Mouse (Mus musculus) hindbrain, postnatal 0 days (tissue): Measurements from ENCODE around the gene Fanci. TPM values are rescaled to one million over a fixed set of nuclear protein-coding genes. Genes with fewer than 3 reads are reported as not detected.

ENCODE experiments used
- ATAC-seq: fragments of 200-750 bp; cut with Nextera tagmentation; 2 replicates; pipeline ENCODE4 v1.8.0; 2017; ENCODE audit warnings: mild to moderate bottlenecking, moderate TSS enrichment, moderate library complexity
- DNase-seq: peaks from one replicate; pipeline ENCODE4 v3.0.0-alpha.2; 2015; ENCODE audit warnings: low spot score
- H3K27ac ChIP-seq: fragments of 300-500 bp; sonication (generic); 2 replicates; pipeline ENCODE4 v1.5.1; 2014; ENCODE audit warnings: mild to moderate bottlenecking
- H3K27me3 ChIP-seq: fragments of 300-500 bp; sonication (generic); 2 replicates; pipeline ENCODE4 v1.6.1; 2014; ENCODE audit warnings: low read length, mixed read lengths; ENCODE audit not compliant: insufficient read depth
- H3K36me3 ChIP-seq: fragments of 300-500 bp; sonication (generic); 2 replicates; pipeline ENCODE4 v1.6.1; 2014; ENCODE audit warnings: low read length, mixed read lengths; ENCODE audit not compliant: insufficient read depth
- H3K4me1 ChIP-seq: fragments of 300-500 bp; sonication (generic); 2 replicates; pipeline ENCODE4 v1.6.1; 2014; ENCODE audit warnings: antibody characterized with exemption, low read length, mixed read lengths; ENCODE audit not compliant: insufficient read depth
- H3K4me2 ChIP-seq: fragments of 300-500 bp; sonication (generic); 2 replicates; pipeline ENCODE4 v1.6.1; 2014; ENCODE audit warnings: low read depth, mild to moderate bottlenecking, low read length, moderate library complexity, mixed read lengths
- H3K4me3 ChIP-seq: fragments of 300-500 bp; sonication (generic); 2 replicates; pipeline ENCODE4 v1.5.1; 2014; ENCODE audit warnings: low read length
- H3K9ac ChIP-seq: fragments of 300-500 bp; sonication (generic); replicated peaks from 2 replicates; pipeline ENCODE4 v1.6.1; 2014; ENCODE audit warnings: mild to moderate bottlenecking, low read length, moderate library complexity, mixed read lengths
- H3K9me3 ChIP-seq: fragments of 300-500 bp; sonication (generic); 2 replicates; pipeline ENCODE4 v1.6.1; 2016; ENCODE audit warnings: low read length, mixed read lengths
- CTCF ChIP-seq: IDR thresholded peaks from 2 replicates; pipeline ENCODE4 v1.5.1; 2016; ENCODE audit warnings: antibody characterized with exemption, control low read depth, low read depth
- WGBS: fragments of 180-500 bp; shearing (Covaris S2); extraction: QIAGEN DNeasy Blood & Tissue Kit; methylation state at CpG from one replicate; pipeline ENCODE4 v1.1.7; 2014; 5-methylcytosine and 5-hydroxymethylcytosine counted together
- polyA plus RNA-seq: library from polyadenylated mRNA; unstranded; fragments of >200 nt; fragmentation: Nextera tagmentation; extraction: Ambion mirVana; gene quantifications from 2 replicates; pipeline ENCODE4 v1.2.1, GENCODE M21; 2015
- total RNA-seq: library from RNA; depleted of rRNA; stranded (reverse); fragments of >200 nt; gene quantifications from 2 replicates; pipeline ENCODE4 v1.2.3, GENCODE M21; 2014

Fanci gene
- total and polyA plus RNA-seq, 2 experiments from 2014 or later = 2.4 to 2.9 TPM

DNA sequence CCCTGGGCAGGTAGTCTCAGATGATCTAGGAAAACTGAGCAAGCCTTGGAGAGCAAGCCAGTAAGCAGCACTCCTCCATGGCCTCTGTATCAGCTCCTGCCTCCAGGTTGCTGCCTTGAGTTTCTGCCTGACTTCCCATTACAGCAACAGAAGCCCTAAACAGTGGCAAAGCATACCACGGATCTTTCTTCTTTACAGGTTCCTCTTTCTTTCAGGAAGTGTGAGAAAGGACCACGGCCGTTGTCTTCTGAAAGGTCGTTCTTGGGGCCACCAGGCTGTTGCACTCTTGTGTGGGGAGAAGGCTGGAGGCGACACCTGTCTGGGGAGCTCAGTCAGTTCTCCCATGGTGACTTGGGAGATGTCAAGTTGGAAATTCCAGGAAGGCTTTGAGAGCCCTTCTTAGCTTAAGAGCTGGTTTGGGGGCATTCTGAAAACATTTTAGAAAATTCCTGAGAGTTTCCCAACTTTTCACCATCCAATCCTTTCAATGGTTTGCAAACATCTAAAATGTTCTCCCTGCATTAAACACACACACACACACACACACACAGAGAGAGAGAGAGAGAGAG is 83.2 kb downstream of the Fanci start:
- H3K36me3 ChIP-seq = no peaks in the 10 kb centered on the region
- no peak for TF ChIP-seq CTCF
- H3K4me2 ChIP-seq = no peak overlapping the region
- no peaks in the 10 kb centered on the region for H3K9me3 ChIP-seq
- 82% methylated on average over 5 of the region's 5 CpGs for WGBS
- no peak overlapping the region for H3K9ac ChIP-seq
- H3K27ac ChIP-seq = no peak overlapping the region
- H3K27me3 ChIP-seq = no peaks in the 10 kb centered on the region
- no peaks in the 10 kb centered on the region for H3K4me1 ChIP-seq
- no peak for DNase-seq
- ATAC-seq = no peak
- H3K4me3 ChIP-seq = no peak overlapping the region

DNA sequence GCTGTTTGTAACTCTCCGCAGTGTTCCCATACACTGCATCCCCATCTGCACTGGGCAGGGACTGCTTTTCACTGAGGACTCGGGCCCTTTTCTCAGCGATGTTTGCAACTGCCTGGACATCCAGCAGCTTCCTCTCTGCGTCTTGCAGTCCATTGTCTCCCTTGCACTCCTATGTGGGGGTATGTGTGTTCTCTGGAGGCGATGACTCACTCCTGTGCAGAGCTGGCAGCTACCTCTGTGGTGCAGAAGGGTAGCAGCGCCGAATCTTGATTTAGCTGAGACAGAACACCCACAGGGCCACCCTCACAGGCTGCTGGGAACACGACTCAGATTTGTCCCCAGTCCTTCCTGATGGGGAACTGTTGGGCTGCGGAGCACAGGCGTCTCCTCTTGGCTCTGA is 94.8 kb downstream of the Fanci start:
- DNase-seq (no peak), ATAC-seq (no peak)
- H3K27me3 ChIP-seq = no peaks in the 10 kb centered on the region
- TF ChIP-seq CTCF = no peak
- no peak overlapping the region for H3K27ac ChIP-seq
- H3K9ac ChIP-seq = no peak overlapping the region
- H3K4me3 ChIP-seq = no peak overlapping the region
- H3K4me2 ChIP-seq = no peak overlapping the region
- no peaks in the 10 kb centered on the region for H3K36me3 ChIP-seq
- no peaks in the 10 kb centered on the region for H3K9me3 ChIP-seq
- WGBS = 53% methylated on average over 10 of the region's 10 CpGs
- H3K4me1 ChIP-seq = no peaks in the 10 kb centered on the region

DNA sequence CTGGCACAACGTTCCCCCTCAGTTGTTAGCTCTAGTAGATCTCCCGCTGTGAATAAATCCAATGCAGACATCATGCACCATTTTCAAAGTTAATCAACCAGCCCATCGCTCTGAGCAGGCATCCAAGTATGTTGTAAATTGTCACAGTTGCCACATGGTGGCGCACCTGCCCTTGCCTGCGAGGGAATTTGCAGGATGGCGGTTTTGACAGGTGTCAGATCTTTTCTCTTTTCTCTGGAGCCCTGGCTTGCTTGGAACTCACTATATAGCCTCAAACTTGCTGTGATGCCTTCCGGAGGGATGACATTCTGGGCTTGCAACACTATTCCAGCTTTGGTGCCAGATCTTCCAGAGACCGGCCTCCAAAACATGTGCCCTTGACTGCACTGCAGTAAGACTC is 102.2 kb downstream of the Fanci start:
- peak; percentile 97 for TF ChIP-seq CTCF
- H3K4me1 ChIP-seq = peaks cover 3% of the 10 kb centered on the region; the same call in 1 of the 2 replicates
- no peak overlapping the region for H3K9ac ChIP-seq
- H3K4me2 ChIP-seq = no peak overlapping the region
- no peaks in the 10 kb centered on the region for H3K36me3 ChIP-seq
- H3K27me3 ChIP-seq = no peaks in the 10 kb centered on the region
- ATAC-seq (0 out of 2 replicates have a peak, but pooled peaks have one; percentile 4), DNase-seq (peak; percentile 89)
- 4% methylated on average over 8 of the region's 8 CpGs for WGBS
- no peaks in the 10 kb centered on the region for H3K9me3 ChIP-seq
- no peak overlapping the region for H3K4me3 ChIP-seq
- no peak overlapping the region for H3K27ac ChIP-seq

DNA sequence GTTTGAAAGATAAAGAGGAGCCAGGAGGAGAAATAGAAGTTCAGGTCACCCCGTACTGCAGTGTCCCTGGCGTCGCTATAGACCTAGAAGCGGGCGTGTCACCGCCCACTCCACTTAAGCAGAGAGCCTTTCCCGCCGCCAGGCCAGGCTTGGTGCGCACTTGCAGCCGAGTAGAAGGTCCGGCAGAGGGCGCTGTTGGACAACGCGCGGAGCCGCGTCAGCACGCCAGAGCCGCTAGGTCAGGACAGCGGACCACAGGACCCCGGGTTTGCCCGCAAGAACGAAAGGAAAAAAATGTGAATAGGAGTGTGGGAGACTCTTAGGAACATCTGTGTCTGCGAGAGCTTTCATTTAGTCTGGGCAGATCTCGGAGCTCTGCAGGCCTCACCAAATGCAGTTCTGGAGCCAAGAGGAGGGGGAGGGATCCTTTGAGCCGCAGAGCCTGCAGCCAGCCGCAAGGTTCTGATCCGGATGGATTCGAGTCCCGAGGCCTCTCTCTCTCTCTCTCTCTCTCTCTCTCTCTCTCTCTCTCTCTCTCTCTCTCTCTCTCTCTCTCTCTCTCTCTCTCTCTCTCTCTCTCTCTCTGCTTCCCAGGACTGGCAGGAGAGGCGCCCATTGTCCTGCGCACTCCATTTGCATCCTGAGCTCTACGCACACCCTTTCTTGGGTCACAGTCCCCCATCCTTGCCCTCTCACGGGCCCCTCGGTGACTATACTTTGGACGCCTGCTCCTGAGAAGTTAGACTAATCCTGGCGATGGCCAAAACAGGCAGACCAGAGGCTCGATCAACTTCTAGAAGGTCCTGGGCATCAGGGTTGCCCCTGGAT is 104.5 kb downstream of the Fanci start:
- ATAC-seq (peak; percentile 74), DNase-seq (peak; percentile 95)
- peak overlapping the region; percentile 23 for H3K4me3 ChIP-seq
- H3K9me3 ChIP-seq = no peaks in the 10 kb centered on the region
- peak overlapping the region; percentile 28; the same call in 1 of the 2 replicates for H3K9ac ChIP-seq
- no peaks in the 10 kb centered on the region for H3K36me3 ChIP-seq
- peak; percentile 99 for TF ChIP-seq CTCF
- peak overlapping the region; percentile 78 for H3K27ac ChIP-seq
- peak overlapping the region; percentile 49 for H3K4me2 ChIP-seq
- H3K27me3 ChIP-seq = no peaks in the 10 kb centered on the region
- peaks cover 3% of the 10 kb centered on the region; the same call in 1 of the 2 replicates for H3K4me1 ChIP-seq
- WGBS = 4% methylated on average over 38 of the region's 38 CpGs

DNA sequence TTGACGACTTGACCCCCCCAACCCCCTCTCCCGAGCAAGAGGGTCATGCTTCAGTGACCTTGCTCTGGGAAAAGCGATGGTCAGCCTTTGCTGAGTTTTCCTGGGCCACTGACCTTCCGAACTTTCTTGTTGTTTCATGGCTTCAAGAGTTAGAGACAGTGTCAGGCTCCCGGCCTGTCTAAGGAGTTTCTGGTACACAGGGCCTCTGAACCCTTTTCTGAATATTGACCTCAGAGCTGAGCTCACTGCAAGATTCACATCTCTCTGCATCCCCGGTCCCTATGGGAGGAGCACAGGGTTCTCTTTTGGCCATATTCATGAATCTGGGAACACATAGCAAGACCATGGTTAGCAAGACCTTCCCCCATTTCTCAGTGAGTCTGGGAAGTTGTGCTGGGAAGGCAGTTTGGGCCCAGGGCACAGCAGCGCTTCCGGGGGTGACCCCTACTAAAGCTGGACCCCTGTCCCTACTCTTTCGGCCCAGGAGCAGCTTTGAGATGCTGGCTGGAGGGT is 105.1 kb downstream of the Fanci start:
- Histone ChIP-seq H3K9ac (peak overlapping the region; percentile 28; the same call in 1 of the 2 replicates), H3K27ac (peak overlapping the region; percentile 78), H3K9me3 (no peaks in the 10 kb centered on the region), H3K36me3 (no peaks in the 10 kb centered on the region), H3K4me1 (peaks cover 3% of the 10 kb centered on the region; the same call in 1 of the 2 replicates), H3K27me3 (no peaks in the 10 kb centered on the region), H3K4me3 (0 out of 2 replicates have a peak overlapping the region, but pooled peaks have one; percentile 6), H3K4me2 (peak overlapping the region; percentile 49)
- 19% methylated on average over 9 of the region's 9 CpGs for WGBS
- no peak for DNase-seq
- TF ChIP-seq CTCF = no peak
- no peak for ATAC-seq

DNA sequence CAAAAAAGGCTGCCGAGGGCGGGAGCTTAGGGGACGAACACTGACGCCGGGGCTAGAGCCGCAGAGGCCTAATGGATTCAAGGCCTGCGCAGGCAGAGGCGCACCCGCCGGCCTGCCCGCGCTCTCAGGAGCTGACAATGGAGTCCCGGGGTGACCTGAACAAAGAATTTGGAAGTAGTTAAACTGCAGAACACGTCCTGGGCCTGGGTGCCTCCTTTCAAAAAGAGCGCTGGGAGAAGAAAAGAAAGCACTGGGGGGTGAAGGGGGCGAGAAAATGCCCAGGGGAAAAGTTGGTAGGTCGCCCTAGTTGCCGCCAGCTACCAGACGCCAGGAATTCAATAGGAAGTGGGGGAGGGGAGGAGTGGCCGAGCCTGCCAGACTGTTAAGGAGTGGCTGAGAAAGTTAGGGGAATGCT is 106.0 kb downstream of the Fanci start:
- Histone ChIP-seq H3K27me3 (no peaks in the 10 kb centered on the region), H3K27ac (peak overlapping the region; percentile 78), H3K9ac (no peak overlapping the region), H3K9me3 (no peaks in the 10 kb centered on the region), H3K36me3 (no peaks in the 10 kb centered on the region), H3K4me1 (peaks cover 8% of the 10 kb centered on the region; the same call in 1 of the 2 replicates), H3K4me2 (peak overlapping the region; percentile 93), H3K4me3 (0 out of 2 replicates have a peak overlapping the region, but pooled peaks have one; percentile 4)
- ATAC-seq = peak; percentile 12; the same call in 1 of the 2 replicates
- peak; percentile 79 for DNase-seq
- WGBS = 13% methylated on average over 20 of the region's 20 CpGs
- no peak for TF ChIP-seq CTCF
